Mouse (Mus musculus): Measurements from ENCODE around the gene Pmm2. TPM values are rescaled to one million over a fixed set of nuclear protein-coding genes. Genes with fewer than 3 reads are reported as not detected.

Pmm2 gene
- polyA plus RNA-seq, 1 experiment from 2014 or later: 51.1 TPM

DNA sequence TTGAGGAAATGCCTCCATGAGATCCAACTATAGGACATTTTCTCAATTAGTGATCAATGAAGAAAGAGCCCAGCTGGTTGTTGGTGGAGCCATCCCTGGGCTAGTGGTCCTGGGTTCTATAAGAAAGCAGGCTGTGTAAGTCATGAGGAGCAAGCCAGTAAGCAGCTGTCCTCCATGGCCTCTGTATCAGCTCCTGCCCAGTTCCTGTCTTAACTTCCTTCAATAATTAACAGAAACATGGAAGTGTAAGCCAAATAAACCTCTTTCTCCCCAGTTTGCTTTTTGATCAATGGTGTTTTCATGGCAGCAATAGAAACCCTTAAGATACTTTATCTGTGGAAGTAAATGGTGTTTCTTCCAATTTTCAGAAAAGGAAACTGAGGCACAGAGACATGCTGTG lies 35.3 kb downstream of the Pmm2 start:
- H3K4me2 ChIP-seq (ENCODE audit: low read depth, low read length): no peak overlapping the region
- H3K36me3 ChIP-seq (ENCODE audit: control insufficient read depth, insufficient read depth, low read length): no peaks in the 10 kb centered on the region
- H3K9ac ChIP-seq (ENCODE audit: low read length): no peak overlapping the region
- H3K4me1 ChIP-seq (replicated peaks; ENCODE audit: control insufficient read depth, insufficient read depth, low read length): peaks cover 20% of the 10 kb centered on the region
- H3K4me3 ChIP-seq (ENCODE audit: low read length): no peak overlapping the region
- peaks cover 6% of the 10 kb centered on the region; the same call in 1 of the 2 replicates for H3K27me3 ChIP-seq (ENCODE audit: control insufficient read depth, insufficient read depth, low read depth, low read length)
- no peak overlapping the region for H3K27ac ChIP-seq (ENCODE audit: low read length)
- no peak for ATAC-seq (ENCODE audit: low read depth)
- no peaks in the 10 kb centered on the region for H3K9me3 ChIP-seq (ENCODE audit: control insufficient read depth, low read length)

DNA sequence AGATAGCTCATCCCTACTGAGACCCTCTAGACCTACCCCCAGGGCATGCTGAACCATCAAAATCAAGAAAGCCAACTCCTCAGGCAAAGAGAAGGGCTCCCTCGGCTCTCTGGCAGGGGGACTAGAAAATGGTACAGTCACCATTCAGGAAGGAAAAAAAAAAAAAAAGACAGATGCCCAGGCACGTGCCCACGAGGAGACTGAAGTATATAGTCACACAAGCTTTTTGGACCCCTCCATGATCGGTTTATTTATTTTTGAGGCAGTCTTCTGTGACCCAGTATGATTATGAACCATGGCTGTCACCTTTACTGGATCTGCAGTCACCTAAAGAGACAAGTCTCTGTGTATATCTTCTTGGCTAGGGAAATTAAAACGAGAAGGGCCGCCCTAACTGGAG lies 35.9 kb downstream of the Pmm2 start:
- H3K9me3 ChIP-seq (ENCODE audit: control insufficient read depth, low read length): no peaks in the 10 kb centered on the region
- peaks cover 17% of the 10 kb centered on the region for H3K4me1 ChIP-seq (replicated peaks; ENCODE audit: control insufficient read depth, insufficient read depth, low read length)
- H3K4me3 ChIP-seq (ENCODE audit: low read length): no peak overlapping the region
- H3K27me3 ChIP-seq (ENCODE audit: control insufficient read depth, insufficient read depth, low read depth, low read length): peaks cover 6% of the 10 kb centered on the region; the same call in 1 of the 2 replicates
- H3K27ac ChIP-seq (ENCODE audit: low read length): no peak overlapping the region
- no peak overlapping the region for H3K4me2 ChIP-seq (ENCODE audit: low read depth, low read length)
- no peak for ATAC-seq (ENCODE audit: low read depth)
- no peaks in the 10 kb centered on the region for H3K36me3 ChIP-seq (ENCODE audit: control insufficient read depth, insufficient read depth, low read length)
- no peak overlapping the region for H3K9ac ChIP-seq (ENCODE audit: low read length)
- WGBS: 59% methylated on average over 6 of the region's 6 CpGs

DNA sequence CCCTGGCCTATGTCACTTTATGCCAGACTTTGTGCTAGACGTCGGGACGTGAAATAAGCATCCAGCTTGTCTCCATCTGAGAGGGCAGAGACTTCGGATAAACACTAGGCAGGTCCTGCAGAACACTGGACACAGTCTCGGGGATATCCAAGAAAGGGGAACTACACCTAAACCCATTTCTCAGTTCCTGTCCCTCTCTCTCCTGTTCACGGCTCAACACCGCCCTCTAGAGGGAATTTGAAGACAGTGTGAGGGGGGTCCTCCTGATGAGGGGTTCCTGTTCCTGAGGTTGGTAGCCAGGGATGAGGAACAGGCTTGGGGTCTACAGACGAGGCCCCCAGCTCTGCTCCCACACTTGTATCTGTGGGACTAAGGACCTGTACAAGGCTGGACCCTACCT lies 36.7 kb downstream of the Pmm2 start:
- Histone ChIP-seq H3K27ac (ENCODE audit: low read length) (no peak overlapping the region), H3K4me3 (ENCODE audit: low read length) (no peak overlapping the region), H3K36me3 (ENCODE audit: control insufficient read depth, insufficient read depth, low read length) (no peaks in the 10 kb centered on the region), H3K4me2 (ENCODE audit: low read depth, low read length) (no peak overlapping the region), H3K4me1 (replicated peaks; ENCODE audit: control insufficient read depth, insufficient read depth, low read length) (peaks cover 17% of the 10 kb centered on the region), H3K9ac (ENCODE audit: low read length) (no peak overlapping the region), H3K9me3 (ENCODE audit: control insufficient read depth, low read length) (no peaks in the 10 kb centered on the region), H3K27me3 (ENCODE audit: control insufficient read depth, insufficient read depth, low read depth, low read length) (peaks cover 6% of the 10 kb centered on the region; the same call in 1 of the 2 replicates)
- 2% methylated on average over 8 of the region's 8 CpGs for WGBS
- no peak for ATAC-seq (ENCODE audit: low read depth)

DNA sequence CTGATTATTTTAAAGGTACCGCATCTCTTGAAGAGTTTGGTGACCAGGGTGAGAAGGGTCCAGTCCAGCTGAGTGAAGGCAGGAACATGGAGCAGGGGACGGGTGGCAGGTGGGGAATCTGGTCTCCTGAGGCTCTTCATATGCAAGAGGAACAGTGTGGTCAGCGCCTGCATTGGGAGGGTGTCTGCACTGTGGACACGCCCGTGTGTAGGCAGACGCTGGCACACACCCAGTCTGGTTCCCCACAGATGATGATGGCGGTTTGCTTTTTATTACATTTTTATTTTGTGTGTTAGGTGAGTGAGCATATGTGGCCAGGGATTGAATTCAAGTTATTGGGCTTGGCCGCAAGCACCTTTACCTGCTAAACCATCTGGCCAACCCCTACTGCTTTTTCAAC lies 38.1 kb downstream of the Pmm2 start:
- peaks cover 6% of the 10 kb centered on the region; the same call in 1 of the 2 replicates for H3K27me3 ChIP-seq (ENCODE audit: control insufficient read depth, insufficient read depth, low read depth, low read length)
- no peaks in the 10 kb centered on the region for H3K36me3 ChIP-seq (ENCODE audit: control insufficient read depth, insufficient read depth, low read length)
- no peak overlapping the region for H3K4me3 ChIP-seq (ENCODE audit: low read length)
- no peak overlapping the region for H3K4me2 ChIP-seq (ENCODE audit: low read depth, low read length)
- ATAC-seq (ENCODE audit: low read depth): no peak
- H3K9ac ChIP-seq (ENCODE audit: low read length): no peak overlapping the region
- no peak overlapping the region for H3K27ac ChIP-seq (ENCODE audit: low read length)
- H3K4me1 ChIP-seq (replicated peaks; ENCODE audit: control insufficient read depth, insufficient read depth, low read length): peaks cover 4% of the 10 kb centered on the region
- WGBS: 84% methylated on average over 8 of the region's 8 CpGs
- no peaks in the 10 kb centered on the region for H3K9me3 ChIP-seq (ENCODE audit: control insufficient read depth, low read length)

DNA sequence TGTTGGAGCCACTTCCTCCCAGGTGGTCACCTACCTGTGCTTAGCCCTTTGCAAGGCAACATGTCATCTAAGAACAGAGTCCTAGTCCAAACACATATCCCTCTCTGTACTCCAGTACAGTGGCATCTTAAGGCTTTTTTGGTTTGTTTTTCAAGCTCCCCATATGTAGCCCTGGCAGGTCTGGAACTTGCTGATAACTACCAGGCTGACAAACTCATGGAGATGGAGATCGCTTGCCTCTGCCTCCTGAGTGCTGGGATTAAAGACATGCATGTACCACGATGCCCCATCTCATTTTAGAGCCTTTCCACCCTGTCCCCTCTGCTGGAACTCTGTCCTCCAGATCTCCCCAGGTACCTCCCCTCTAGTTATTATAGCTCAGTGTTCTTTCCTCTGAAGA lies 38.8 kb downstream of the Pmm2 start:
- no peak overlapping the region for H3K9ac ChIP-seq (ENCODE audit: low read length)
- no peaks in the 10 kb centered on the region for H3K9me3 ChIP-seq (ENCODE audit: control insufficient read depth, low read length)
- no peak overlapping the region for H3K27ac ChIP-seq (ENCODE audit: low read length)
- no peak for ATAC-seq (ENCODE audit: low read depth)
- no peaks in the 10 kb centered on the region for H3K36me3 ChIP-seq (ENCODE audit: control insufficient read depth, insufficient read depth, low read length)
- H3K4me2 ChIP-seq (ENCODE audit: low read depth, low read length): no peak overlapping the region
- H3K27me3 ChIP-seq (ENCODE audit: control insufficient read depth, insufficient read depth, low read depth, low read length): peaks cover 6% of the 10 kb centered on the region; the same call in 1 of the 2 replicates
- no peaks in the 10 kb centered on the region for H3K4me1 ChIP-seq (replicated peaks; ENCODE audit: control insufficient read depth, insufficient read depth, low read length)
- WGBS: 81% methylated on average over 2 of the region's 2 CpGs
- no peak overlapping the region for H3K4me3 ChIP-seq (ENCODE audit: low read length)

DNA sequence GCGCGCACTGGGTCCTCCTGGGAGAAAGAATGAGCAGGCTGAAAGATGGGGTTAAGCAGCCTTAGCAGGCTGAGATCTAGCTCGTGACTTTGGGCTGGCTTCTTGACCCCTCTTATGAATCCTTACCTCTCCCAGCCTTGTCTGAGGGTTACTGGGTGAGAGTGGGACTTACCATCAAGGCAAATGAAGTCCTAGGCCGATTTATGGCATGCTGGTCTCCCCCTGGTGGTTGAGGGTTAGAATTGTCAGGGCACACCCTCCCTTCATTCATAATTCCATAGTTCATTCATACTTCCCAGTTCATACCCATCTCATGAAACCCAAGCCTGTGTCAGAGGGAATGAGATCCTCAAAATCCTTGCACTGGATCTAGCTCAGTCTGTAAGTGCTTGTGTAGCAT lies 39.3 kb downstream of the Pmm2 start:
- Histone ChIP-seq H3K27me3 (ENCODE audit: control insufficient read depth, insufficient read depth, low read depth, low read length) (peaks cover 6% of the 10 kb centered on the region; the same call in 1 of the 2 replicates), H3K27ac (ENCODE audit: low read length) (no peak overlapping the region), H3K4me2 (ENCODE audit: low read depth, low read length) (no peak overlapping the region), H3K9me3 (ENCODE audit: control insufficient read depth, low read length) (no peaks in the 10 kb centered on the region), H3K4me3 (ENCODE audit: low read length) (no peak overlapping the region), H3K36me3 (ENCODE audit: control insufficient read depth, insufficient read depth, low read length) (no peaks in the 10 kb centered on the region), H3K4me1 (replicated peaks; ENCODE audit: control insufficient read depth, insufficient read depth, low read length) (no peaks in the 10 kb centered on the region), H3K9ac (ENCODE audit: low read length) (no peak overlapping the region)
- no peak for ATAC-seq (ENCODE audit: low read depth)
- 51% methylated on average over 4 of the region's 4 CpGs for WGBS

DNA sequence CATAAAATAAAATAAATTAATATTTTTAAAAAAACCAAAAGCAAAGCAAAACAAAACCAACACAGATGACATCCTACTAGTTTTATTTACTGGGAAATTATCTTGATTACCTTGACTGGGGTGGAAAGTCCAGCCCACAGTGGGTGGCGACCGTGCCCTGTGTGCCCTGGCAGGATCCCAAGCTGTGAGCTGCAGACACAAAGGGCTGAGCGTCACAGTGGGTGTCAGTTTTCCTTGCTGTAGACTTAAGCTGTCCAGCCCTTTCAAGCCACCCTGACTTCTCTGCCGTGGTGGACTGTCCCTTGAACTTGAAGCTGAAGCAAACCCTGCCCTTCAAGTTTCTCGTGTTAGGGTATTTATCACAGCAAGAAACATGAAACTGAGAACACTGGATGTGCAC lies 40.6 kb downstream of the Pmm2 start:
- Histone ChIP-seq H3K4me2 (ENCODE audit: low read depth, low read length) (no peak overlapping the region), H3K9ac (ENCODE audit: low read length) (no peak overlapping the region), H3K27me3 (ENCODE audit: control insufficient read depth, insufficient read depth, low read depth, low read length) (peaks cover 6% of the 10 kb centered on the region; the same call in 1 of the 2 replicates), H3K9me3 (ENCODE audit: control insufficient read depth, low read length) (no peaks in the 10 kb centered on the region), H3K4me3 (ENCODE audit: low read length) (no peak overlapping the region), H3K4me1 (replicated peaks; ENCODE audit: control insufficient read depth, insufficient read depth, low read length) (no peaks in the 10 kb centered on the region), H3K36me3 (ENCODE audit: control insufficient read depth, insufficient read depth, low read length) (no peaks in the 10 kb centered on the region), H3K27ac (ENCODE audit: low read length) (no peak overlapping the region)
- ATAC-seq (ENCODE audit: low read depth): no peak
- WGBS: 44% methylated on average over 5 of the region's 5 CpGs

DNA sequence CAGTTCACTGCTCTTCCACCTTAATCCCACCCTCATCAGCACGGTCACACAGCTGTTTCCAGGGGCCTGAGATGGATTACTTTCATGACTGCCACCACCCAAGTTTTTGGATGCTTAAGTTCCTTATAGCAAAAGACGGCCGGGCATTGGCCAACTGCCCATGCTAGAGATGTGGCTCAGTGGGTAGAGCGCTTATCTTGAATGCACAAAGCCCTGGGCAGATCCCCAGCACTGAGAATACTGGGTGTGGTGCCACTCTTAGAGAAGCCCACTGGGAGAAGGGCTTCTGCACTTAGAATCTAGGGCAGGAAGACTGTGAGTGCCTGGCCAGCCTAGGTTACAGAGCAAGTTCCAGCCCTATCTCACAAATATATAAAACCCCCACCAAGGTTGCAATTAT lies 41.2 kb downstream of the Pmm2 start:
- no peaks in the 10 kb centered on the region for H3K4me1 ChIP-seq (replicated peaks; ENCODE audit: control insufficient read depth, insufficient read depth, low read length)
- 72% methylated on average over 4 of the region's 4 CpGs for WGBS
- H3K36me3 ChIP-seq (ENCODE audit: control insufficient read depth, insufficient read depth, low read length): no peaks in the 10 kb centered on the region
- ATAC-seq (ENCODE audit: low read depth): no peak
- H3K9me3 ChIP-seq (ENCODE audit: control insufficient read depth, low read length): no peaks in the 10 kb centered on the region
- no peak overlapping the region for H3K4me2 ChIP-seq (ENCODE audit: low read depth, low read length)
- no peak overlapping the region for H3K4me3 ChIP-seq (ENCODE audit: low read length)
- no peaks in the 10 kb centered on the region for H3K27me3 ChIP-seq (ENCODE audit: control insufficient read depth, insufficient read depth, low read depth, low read length)
- H3K27ac ChIP-seq (ENCODE audit: low read length): no peak overlapping the region
- H3K9ac ChIP-seq (ENCODE audit: low read length): no peak overlapping the region

DNA sequence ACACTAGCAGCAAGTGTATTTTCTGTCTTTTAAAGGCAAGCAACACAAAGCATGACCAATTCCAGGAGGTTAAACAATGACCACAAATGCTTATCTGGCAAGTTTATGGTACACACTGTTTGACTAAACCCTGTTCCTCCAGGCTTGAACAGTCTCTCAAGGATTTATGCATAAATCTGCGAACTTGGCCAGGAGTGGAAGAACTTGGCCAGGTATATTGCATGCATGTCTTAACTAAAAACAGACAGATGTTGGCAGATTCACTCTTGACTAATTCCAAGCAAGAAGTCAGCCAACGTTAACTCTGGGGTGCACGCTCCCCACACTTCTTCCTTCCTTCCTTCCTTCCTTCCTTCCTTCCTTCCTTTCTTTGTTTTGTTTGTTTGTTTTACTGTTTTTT lies 42.3 kb downstream of the Pmm2 start:
- no peak overlapping the region for H3K4me3 ChIP-seq (ENCODE audit: low read length)
- WGBS: 72% methylated on average over 3 of the region's 3 CpGs
- no peaks in the 10 kb centered on the region for H3K36me3 ChIP-seq (ENCODE audit: control insufficient read depth, insufficient read depth, low read length)
- no peaks in the 10 kb centered on the region for H3K9me3 ChIP-seq (ENCODE audit: control insufficient read depth, low read length)
- no peak overlapping the region for H3K4me2 ChIP-seq (ENCODE audit: low read depth, low read length)
- H3K27ac ChIP-seq (ENCODE audit: low read length): no peak overlapping the region
- no peak overlapping the region for H3K9ac ChIP-seq (ENCODE audit: low read length)
- H3K4me1 ChIP-seq (replicated peaks; ENCODE audit: control insufficient read depth, insufficient read depth, low read length): no peaks in the 10 kb centered on the region
- H3K27me3 ChIP-seq (ENCODE audit: control insufficient read depth, insufficient read depth, low read depth, low read length): no peaks in the 10 kb centered on the region
- no peak for ATAC-seq (ENCODE audit: low read depth)

DNA sequence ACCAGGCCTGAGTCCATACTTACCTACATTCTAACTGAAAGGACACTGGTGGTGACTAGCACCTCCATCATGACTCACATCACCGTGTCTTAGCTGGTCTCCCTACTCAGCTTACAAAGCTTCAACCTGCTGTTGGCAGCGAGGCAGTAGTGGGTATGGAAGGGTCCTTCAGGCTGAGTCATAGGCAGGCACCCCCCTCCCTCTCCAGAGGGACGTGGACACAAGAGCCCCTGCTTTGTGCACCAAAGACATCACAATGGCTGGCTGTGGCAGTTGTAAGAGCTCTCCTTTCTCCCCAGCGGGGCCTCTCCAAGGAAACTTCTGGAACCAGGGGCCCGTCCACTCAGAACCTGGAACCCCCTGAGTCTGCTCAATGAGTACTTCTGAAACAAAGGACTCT lies 43.0 kb downstream of the Pmm2 start, which contains the start of gene Gm5767:
Gene Gm5767, plus strand, starts transcription at position 301 of the 400 bp plus-strand sequence.
- H3K27ac ChIP-seq (ENCODE audit: low read length): no peak within 1 kb of the TSS
- no peaks in the 10 kb centered on the region for H3K36me3 ChIP-seq (ENCODE audit: control insufficient read depth, insufficient read depth, low read length)

More for the DNA sequence above, 43.0 kb downstream of the Pmm2 start, which contains the start of gene Gm5767:
- no peaks in the 10 kb centered on the region for H3K9me3 ChIP-seq (ENCODE audit: control insufficient read depth, low read length)
- no peaks in the 10 kb centered on the region for H3K4me1 ChIP-seq (replicated peaks; ENCODE audit: control insufficient read depth, insufficient read depth, low read length)
- H3K4me3 ChIP-seq (ENCODE audit: low read length): no peak within 1 kb of the TSS
- no peak within 1 kb of the TSS for H3K4me2 ChIP-seq (ENCODE audit: low read depth, low read length)
- 74% methylated on average over 5 of the region's 5 CpGs for WGBS
- no peaks in the 10 kb centered on the region for H3K27me3 ChIP-seq (ENCODE audit: control insufficient read depth, insufficient read depth, low read depth, low read length)
- no peak within 1 kb of the TSS for H3K9ac ChIP-seq (ENCODE audit: low read length)
- no peak for ATAC-seq (ENCODE audit: low read depth)
